Mouse (Mus musculus) frontal cortex, postnatal 10 days (tissue): ENCODE results near the gene Atrn.

Experiments used
- DNase-seq, 2 experiments: peaks; one replicate each; pipeline ENCODE4 v3.0.0; 2022; ENCODE audit warnings: low spot score in 2 of 2, mixed read lengths in 1 of 2

Atrn gene

GRCm38 (mm10) chr2:131038675-131039074 lies 132.4 kb downstream of the Atrn start:
- no peak for DNase-seq

- peak; percentile 62 to 79 for DNase-seq
These were observed 134.8 kb downstream of the Atrn start for GRCm38 (mm10) chr2:131040854-131041825.

- DNase-seq = no peak
These were observed 136.7 kb downstream of the Atrn start, which contains the start of gene Gfra4 for GRCm38 (mm10) chr2:131042988-131043387. TSS of gene Gfra4 (minus strand) at chr2:131043088.

- no peak for DNase-seq
These were observed 138.1 kb downstream of the Atrn start for GRCm38 (mm10) chr2:131044354-131044852.

- DNase-seq = no peak
These were observed 138.9 kb downstream of the Atrn start for GRCm38 (mm10) chr2:131044989-131045720.

GRCm38 (mm10) chr2:131046025-131046424 lies 139.7 kb downstream of the Atrn start:
- DNase-seq = no peak

GRCm38 (mm10) chr2:131052043-131052442 lies 145.7 kb downstream of the Atrn start:
- DNase-seq = no peak

- DNase-seq = no peak
These were observed 146.6 kb downstream of the Atrn start for GRCm38 (mm10) chr2:131052862-131053418.

- DNase-seq = no peak
These were observed 147.8 kb downstream of the Atrn start for GRCm38 (mm10) chr2:131053851-131054645.

GRCm38 (mm10) chr2:131054646-131055264 lies 148.5 kb downstream of the Atrn start:
- DNase-seq = no peak

- DNase-seq = no peak
These were observed 149.3 kb downstream of the Atrn start for GRCm38 (mm10) chr2:131055631-131056030.

- no peak for DNase-seq
These were observed 149.9 kb downstream of the Atrn start for GRCm38 (mm10) chr2:131056191-131056590.

GRCm38 (mm10) chr2:131058672-131059071 lies 152.4 kb downstream of the Atrn start:
- no peak for DNase-seq

- no peak for DNase-seq
These were observed 153.1 kb downstream of the Atrn start for GRCm38 (mm10) chr2:131059377-131059776.

GRCm38 (mm10) chr2:131059781-131060540 lies 153.7 kb downstream of the Atrn start:
- DNase-seq = no peak

GRCm38 (mm10) chr2:131060784-131061183 lies 154.5 kb downstream of the Atrn start:
- no peak for DNase-seq

- no peak for DNase-seq
These were observed 155.3 kb downstream of the Atrn start for GRCm38 (mm10) chr2:131061607-131062006.

- DNase-seq = no peak
These were observed 157.1 kb downstream of the Atrn start, which contains the start of gene Adam33 for GRCm38 (mm10) chr2:131063404-131063864. TSS of gene Adam33 (minus strand) at chr2:131063814.

- DNase-seq = no peak
These were observed 160.0 kb downstream of the Atrn start for GRCm38 (mm10) chr2:131066342-131066741.

GRCm38 (mm10) chr2:131067481-131067880 lies 161.2 kb downstream of the Atrn start:
- no peak for DNase-seq
